Mouse (Mus musculus) heart, adult 2 months (tissue): ENCODE data around the gene Fam208a.

ENCODE experiments used
- CTCF ChIP-seq: fragments of 200-600 bp; IDR thresholded peaks from 2 replicates; pipeline ENCODE4 v1.8.1; 2022; ENCODE audit warnings: antibody characterized with exemption, mild to moderate bottlenecking, moderate library complexity
- EP300 ChIP-seq: fragments of 200-500 bp; IDR thresholded peaks from 2 replicates; pipeline ENCODE4 v1.6.1; 2011; ENCODE audit warnings: low read depth, low read length, control low read depth; ENCODE audit not compliant: insufficient read depth
- POLR2A ChIP-seq: fragments of 200-500 bp; IDR thresholded peaks from 2 replicates; pipeline ENCODE4 v1.6.1; 2011; ENCODE audit warnings: mild to moderate bottlenecking, low read depth, low read length, control low read depth; ENCODE audit not compliant: insufficient read depth

DNA sequence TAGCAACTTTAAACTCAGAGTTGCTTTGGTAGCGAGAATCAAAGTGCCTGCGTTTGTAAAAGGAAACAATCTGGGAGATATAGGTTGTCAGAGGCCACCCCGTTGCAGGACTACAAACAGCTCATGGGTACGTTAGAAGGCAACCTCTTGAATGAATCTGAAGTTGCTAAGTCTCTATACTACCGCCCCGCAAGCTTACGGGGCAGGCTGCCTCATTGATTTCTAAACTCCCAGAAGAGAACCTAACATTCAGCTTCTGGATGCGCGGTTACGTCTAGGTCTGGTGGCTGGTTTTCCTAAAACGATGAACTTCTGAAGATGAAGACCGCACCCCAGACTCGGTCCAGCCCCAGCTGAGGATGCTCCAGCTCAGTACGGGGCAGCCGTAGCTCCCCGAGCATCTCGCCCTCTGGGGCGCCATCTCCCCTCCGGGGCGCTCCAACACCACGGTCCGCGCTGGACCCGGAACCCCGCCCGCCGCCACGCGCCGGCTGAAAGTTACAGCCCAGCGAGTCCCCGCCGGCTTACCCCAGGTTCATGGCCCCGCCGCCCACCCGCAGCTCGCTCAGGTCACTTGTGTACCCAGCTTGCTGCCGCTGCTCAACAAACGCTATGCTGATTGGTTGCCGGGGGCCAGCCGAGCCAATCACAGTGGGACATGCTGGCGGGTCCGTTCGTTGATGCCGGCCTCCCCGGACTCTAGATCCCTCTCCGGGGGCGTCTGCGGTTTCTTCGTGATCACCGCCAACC is 79.4 kb downstream of the Fam208a start, which contains the start of gene Ccdc66:
- no peak for TF ChIP-seq EP300
- TF ChIP-seq CTCF = peak; percentile 18; the same call in 1 of the 2 replicates
- peak; percentile 55; the same call in 1 of the 2 replicates for TF ChIP-seq POLR2A
